Mouse (Mus musculus): Measurements from ENCODE around the gene Slit1.

DNA sequence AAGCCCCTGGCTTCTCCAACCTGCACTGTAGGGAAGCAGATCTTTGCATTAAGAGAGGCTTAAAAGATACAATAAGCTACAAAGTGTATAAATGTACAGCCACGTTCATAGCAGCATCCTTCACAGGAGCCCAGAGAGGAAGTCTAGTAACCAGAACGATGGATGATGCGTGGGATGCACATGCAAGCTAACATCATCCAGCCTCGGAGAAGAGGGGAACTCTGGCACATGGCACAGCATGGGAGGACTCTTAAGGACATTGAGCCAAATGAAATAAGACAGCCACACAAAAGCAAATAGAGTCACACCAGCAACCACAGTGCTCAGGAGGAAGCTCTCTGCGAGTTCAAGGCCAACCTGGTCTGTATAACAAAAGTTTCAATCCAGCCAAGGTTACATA is 15.8 kb upstream of the Slit1 start:
- no peak for TF ChIP-seq POLR2A (IDR thresholded peaks at IDR 0.05; ENCODE audit: insufficient read depth, low read depth, low read length)
- no peak for TF ChIP-seq CTCF (IDR thresholded peaks at IDR 0.05; ENCODE audit: insufficient read depth, low read depth, low read length)
